Mouse (Mus musculus) brain, embryonic 14.5 days (tissue): Measurements from ENCODE around the gene Exosc10. TPM values are rescaled to one million over a fixed set of nuclear protein-coding genes. Genes with fewer than 3 reads are reported as not detected.
A peak's percentile ranks its signal among the peaks of the same experiment; 100 is the strongest.

Experiments
- DNase-seq: peaks from one replicate; pipeline ENCODE4 v3.0.0-alpha.2; 2011; ENCODE audit warnings: low read depth
- CTCF ChIP-seq: fragments of 200-500 bp; IDR thresholded peaks from 2 replicates; pipeline ENCODE4 v1.5.1; 2012; ENCODE audit warnings: inconsistent platforms, mild to moderate bottlenecking, moderate library complexity, borderline replicate concordance; ENCODE audit not compliant: insufficient read depth, insufficient read length; ENCODE audit errors: extremely low read depth
- POLR2A ChIP-seq: fragments of 200-500 bp; IDR thresholded peaks from 2 replicates; pipeline ENCODE4 v1.6.1; 2012; ENCODE audit warnings: mild to moderate bottlenecking, inconsistent platforms, borderline replicate concordance; ENCODE audit not compliant: poor library complexity, insufficient read depth, insufficient read length, severe bottlenecking; ENCODE audit errors: extremely low read depth
- polyA plus RNA-seq: library from polyadenylated mRNA; depleted of rRNA; stranded (reverse); fragments of >200 nt; gene quantifications from 2 replicates; pipeline ENCODE4 v1.2.3, GENCODE M21; 2012

The Exosc10 gene
- polyA plus RNA-seq, 1 experiment = 71.3 TPM

DNA sequence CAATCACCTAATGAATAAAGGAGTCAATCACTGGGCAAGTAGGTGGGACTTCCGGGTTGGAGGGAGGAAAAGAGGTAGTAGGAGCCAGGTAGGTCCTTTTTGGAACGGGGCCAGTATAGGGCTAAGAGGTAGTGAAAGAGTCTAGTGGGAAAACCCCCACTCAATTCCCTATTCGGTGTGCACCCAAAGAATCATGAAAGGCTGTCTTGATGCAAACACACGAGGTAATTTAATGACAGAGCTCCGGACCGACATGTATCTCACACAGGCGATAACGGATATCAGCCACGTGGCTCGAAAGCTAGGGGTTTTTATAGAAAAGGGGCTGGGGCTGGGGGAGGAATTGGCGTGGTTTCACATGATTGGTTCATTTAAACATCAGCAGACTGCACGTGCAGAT, 40.6 kb downstream of the Exosc10 start:
- DNase-seq = no peak
- no peak for TF ChIP-seq POLR2A
- no peak for TF ChIP-seq CTCF

DNA sequence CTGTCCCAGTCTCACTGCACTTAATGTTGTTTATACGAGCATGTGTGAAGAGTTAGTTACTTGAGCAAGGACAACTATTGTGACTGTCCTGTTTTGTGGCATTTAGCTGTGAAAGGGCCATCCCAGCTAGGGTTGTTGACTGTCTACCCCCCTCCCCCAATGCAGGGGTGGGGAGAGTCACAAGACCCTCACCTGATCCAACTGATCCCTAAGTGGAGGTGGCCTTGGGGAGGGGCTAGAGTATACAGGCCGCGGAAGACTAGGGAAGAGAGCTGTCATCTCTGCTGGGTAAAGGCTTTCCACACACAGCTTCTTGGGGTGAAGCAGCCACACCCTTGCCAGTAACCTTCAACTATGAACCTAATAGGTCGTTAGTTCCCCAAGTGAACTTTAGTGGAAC, 42.1 kb downstream of the Exosc10 start:
- DNase-seq = no peak
- TF ChIP-seq CTCF (no peak), POLR2A (no peak)

GRCm38 (mm10) chr4:148601871-148602270, 43.6 kb downstream of the Exosc10 start:
- DNase-seq = no peak
- TF ChIP-seq POLR2A (no peak), CTCF (no peak)

DNA sequence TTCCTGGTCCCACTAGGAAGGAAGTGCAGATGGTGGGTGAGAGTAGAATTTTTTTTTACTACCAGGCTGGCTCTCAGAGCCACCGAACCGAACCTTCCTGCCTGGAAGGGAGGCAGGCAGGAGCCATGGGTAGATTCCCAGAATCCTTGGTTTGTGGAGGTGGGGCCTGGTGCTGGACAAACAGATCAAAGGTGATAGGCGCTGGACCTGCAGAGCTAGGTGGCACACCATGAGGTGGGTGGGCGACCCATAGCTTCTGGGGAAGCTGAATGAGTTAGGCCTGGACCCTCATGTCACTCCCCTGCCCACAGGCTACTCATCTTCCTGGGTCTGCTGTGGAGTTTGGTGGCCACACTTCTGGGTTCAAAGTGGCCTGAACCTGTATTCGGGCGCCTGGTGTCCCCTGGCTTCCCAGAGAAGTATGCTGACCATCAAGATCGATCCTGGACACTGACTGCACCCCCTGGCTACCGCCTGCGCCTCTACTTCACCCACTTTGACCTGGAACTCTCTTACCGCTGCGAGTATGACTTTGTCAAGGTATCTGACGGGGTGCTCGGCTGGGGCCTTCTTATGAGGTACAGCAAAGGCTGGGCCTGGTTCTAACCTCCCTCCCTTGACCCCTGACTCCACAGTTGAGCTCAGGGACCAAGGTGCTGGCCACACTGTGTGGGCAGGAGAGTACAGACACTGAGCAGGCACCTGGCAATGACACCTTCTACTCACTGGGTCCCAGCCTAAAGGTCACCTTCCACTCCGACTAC, 44.3 kb downstream of the Exosc10 start, which contains the start of gene Masp2:
Gene Masp2, plus strand, starts transcription at position 198 of the 764 bp plus-strand sequence.
- TF ChIP-seq POLR2A (no peak), CTCF (no peak)
- no peak for DNase-seq

DNA sequence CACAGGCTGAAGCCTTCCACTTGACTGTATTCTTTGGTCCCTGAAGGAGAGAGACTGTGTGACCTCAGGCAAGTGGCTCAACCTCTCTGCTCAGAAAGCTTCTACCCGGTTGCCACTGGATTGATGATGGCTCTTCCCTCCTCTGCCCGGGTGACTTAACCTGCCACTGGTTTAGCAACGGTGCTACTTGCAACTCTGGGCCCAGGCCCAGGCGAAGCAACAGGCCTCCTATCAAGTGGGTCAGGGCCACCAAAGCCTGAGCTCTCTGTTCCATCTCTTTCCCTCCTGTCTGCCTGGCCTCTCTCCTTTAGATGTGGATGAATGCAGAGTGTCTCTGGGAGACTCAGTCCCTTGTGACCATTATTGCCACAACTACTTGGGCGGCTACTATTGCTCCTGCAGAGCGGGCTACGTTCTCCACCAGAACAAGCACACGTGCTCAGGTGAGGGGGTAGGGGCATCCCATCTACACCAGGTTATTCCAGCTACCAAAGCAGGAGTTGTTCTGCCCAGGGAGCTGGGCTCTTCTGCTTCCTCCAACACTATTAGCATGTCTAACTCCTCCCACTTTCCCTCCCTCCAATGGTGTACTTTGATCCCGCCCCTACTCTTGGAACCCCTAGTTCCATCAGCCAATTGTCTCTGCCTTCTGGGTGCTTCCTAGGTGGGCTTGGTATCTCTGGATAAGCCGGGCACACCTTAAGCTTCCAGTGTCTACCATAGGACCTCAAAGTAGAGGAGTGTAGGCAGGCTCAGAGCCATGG, 45.3 kb downstream of the Exosc10 start:
- TF ChIP-seq CTCF (no peak), POLR2A (no peak)
- DNase-seq = no peak

- no peak for DNase-seq
- TF ChIP-seq CTCF (no peak), POLR2A (no peak)
Observed at GRCm38 (mm10) chr4:148604141-148604540, 45.9 kb downstream of the Exosc10 start.

GRCm38 (mm10) chr4:148604541-148605165, 46.4 kb downstream of the Exosc10 start:
- DNase-seq = peak; percentile 59
- no peak for TF ChIP-seq POLR2A
- peak; percentile 78 for TF ChIP-seq CTCF

DNA sequence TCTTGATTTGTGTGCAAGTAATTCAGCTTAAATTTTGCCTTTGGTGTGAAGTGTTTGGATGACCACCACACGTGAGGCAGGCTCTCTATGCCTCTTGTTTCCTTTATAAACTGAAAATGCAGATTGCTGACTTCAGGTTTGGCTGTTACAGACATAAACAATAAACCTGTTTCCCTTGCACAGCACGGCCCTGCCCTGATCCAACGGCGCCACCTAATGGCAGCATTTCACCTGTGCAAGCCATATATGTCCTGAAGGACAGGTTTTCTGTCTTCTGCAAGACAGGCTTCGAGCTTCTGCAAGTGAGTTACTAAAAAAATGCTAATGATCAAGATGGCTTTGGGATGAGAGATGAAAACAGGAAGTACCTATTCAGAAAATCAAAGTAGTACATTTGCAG, 49.5 kb downstream of the Exosc10 start:
- DNase-seq = peak; percentile 78
- TF ChIP-seq POLR2A (no peak), CTCF (peak; percentile 79)

DNA sequence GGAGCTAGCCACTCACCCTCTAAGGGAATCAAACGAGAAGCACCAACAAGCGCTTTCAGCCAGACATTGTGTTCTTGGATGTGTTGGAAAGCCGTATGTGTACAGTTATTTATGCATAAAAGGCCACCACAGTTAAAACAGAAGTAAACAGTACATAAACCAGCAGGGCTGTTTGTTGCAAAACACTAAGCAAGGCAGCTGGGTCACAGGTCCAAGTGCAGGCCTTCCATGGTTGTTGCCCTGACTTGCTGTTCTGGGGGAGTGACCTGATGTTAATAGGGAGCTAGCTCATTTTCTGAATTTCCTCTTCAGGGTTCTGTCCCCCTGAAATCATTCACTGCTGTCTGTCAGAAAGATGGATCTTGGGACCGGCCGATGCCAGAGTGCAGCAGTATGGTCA, 51.6 kb downstream of the Exosc10 start:
- TF ChIP-seq CTCF (no peak), POLR2A (no peak)
- DNase-seq = no peak

DNA sequence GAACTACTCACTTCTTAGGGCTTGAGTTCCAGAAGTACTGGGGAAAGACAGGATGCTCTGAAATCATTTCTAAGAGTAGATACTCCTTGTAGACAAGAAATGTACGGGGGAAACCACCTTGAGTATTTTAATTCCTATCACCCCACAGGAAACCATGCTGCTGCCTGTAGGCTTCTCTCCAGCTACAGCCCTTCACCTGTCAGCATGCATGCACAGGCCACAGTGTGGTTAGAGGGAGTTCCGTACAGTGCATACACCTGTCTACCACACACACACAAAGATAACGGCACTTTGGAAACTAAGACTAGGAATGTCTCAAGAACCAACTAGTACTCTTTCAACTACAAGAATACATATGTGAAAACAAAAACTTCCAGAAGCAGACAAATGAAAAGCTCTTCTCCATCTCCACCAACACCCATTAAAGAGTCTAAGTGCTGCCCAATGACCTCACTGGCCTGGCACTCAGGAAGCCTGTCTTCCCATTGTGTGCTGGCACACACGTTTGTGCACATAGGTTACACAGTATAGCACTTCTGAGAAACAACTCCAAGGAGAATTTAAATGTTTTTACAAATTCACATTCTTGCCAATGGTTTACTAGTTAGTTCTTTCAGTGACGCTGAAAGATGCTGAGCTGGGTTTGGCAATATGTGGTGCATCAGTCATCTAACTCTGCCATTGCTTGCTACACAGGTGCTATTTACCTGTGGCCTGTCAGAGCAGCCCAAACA, 52.6 kb downstream of the Exosc10 start:
- TF ChIP-seq CTCF (no peak), POLR2A (no peak)
- DNase-seq = no peak

GRCm38 (mm10) chr4:148612557-148612956, 54.3 kb downstream of the Exosc10 start:
- no peak for TF ChIP-seq POLR2A
- no peak for TF ChIP-seq CTCF
- DNase-seq = peak; percentile 48
